Mouse (Mus musculus) R1 (cell line): ENCODE results near the gene Kifc1.
"Not testable (repeated sequence)": the region's sequence is repeated elsewhere in the genome, so short reads cannot be mapped to it uniquely, and the experiment has no call there.

Experiments used
- DNase-seq: peaks from one replicate; pipeline ENCODE4 v3.0.0-alpha.2; 2018; ENCODE audit warnings: low read depth, low spot score

Gene Kifc1

DNA sequence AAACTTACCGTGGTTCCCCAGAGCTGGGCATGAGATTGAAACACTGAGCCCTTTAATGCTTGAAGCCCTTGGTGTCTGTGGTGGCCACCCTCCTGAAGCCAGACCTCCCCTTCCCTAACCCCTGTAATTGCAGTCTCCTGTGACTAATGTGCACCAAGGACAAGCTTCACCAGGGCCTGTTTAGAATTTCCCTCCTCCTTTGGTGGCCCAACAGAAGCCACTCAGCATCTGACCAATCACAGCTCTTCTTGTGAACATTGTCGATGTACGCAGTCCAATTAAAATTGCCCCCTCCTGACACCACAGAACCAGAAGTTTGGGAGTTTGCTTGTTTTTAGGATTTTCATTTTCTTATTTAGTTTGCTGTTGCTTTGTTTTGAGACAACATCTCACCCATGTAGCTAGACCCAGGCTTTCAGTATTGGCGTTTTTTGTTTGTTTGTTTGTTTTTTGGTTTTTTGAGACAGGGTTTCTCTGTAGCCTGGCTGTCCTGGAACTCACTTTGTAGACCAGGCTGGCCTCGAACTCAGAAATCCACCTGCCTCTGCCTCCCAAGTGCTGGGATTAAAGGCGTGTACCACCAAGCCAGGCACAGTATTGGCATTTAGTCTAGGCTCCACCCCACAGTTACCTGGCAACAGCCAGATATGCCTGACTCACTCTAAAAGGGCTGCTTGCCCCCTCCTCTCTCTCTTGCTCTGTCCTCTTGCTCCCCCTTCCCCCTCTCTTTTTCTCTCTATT is 13.6 kb upstream of the Kifc1 start:
- DNase-seq, result peak; percentile 81

DNA sequence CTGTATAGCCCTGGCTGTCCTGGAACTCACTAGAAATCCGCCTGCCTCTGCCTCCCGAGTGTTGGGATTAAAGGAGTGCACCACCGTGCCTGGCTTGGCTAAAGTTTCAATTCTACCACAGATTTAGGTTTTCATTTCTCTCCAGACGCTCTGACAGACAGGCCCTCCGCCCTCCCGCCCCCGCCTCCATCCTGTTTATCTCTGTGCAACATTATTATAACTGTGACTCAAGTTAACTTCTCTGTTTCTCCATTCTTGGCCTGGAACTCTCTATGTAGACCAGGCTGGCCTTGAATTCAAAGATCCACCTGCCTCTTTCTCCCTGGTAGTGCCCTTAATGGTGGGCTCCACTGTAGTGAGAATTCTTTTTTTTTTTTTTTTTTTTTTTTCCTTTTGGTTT is 12.0 kb upstream of the Kifc1 start:
- DNase-seq, result no peak

DNA sequence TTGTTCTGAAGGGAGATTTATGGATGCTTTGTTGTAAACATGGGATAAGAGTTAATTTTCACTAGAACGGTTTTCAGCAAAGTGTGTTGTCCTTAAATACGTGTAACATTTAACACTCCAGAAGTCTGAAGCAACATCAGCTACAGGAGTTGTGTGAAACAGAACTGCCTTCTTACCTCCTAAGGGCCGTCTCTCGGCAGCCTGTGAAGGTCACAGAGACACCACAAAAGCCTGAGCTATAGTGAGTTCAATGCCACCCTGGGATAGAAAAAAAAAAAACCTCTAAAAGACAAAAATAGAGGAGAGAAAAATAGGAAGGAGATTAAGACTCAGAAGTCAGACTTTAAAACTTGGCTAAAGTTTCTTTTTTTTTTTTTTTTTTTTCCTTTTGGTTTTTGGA is 11.6 kb upstream of the Kifc1 start:
- DNase-seq, result peak; percentile 58

DNA sequence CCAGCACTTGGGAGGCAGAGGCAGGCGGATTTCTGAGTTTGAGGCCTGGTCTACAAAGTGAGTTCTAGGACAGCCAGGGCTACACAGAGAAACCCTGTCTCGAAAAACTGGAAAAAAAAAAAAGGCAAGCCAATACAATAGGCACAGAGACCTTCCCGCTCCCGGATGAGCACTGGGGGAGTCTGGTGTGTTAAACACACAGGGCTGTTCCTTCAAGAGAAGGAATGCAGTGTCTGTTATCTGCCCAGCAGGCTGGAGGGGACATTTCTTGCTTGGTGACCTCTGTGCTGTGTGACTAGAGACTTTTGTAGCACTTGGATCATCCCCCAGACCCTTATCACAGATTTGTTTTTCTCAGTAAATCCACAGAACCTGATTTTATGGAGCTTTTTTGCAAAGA is 11.2 kb upstream of the Kifc1 start:
- peak; percentile 88 for DNase-seq

DNA sequence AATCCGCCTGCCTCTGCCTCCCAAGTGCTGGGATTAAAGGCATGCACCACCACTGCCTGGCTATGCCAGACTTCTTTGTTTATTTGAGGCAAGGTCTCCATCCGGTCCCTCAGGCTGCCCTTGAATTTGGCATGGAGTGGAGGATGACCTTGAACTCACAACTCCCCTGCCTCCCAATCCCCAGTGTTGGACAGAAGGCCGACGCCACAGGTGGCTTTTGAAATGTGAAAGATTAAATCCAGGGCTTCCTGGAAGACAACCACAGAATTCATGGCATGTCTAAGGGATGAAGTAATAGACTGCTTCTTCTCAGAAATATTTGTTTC is 10.5 kb upstream of the Kifc1 start:
- DNase-seq, result peak; percentile 98

DNA sequence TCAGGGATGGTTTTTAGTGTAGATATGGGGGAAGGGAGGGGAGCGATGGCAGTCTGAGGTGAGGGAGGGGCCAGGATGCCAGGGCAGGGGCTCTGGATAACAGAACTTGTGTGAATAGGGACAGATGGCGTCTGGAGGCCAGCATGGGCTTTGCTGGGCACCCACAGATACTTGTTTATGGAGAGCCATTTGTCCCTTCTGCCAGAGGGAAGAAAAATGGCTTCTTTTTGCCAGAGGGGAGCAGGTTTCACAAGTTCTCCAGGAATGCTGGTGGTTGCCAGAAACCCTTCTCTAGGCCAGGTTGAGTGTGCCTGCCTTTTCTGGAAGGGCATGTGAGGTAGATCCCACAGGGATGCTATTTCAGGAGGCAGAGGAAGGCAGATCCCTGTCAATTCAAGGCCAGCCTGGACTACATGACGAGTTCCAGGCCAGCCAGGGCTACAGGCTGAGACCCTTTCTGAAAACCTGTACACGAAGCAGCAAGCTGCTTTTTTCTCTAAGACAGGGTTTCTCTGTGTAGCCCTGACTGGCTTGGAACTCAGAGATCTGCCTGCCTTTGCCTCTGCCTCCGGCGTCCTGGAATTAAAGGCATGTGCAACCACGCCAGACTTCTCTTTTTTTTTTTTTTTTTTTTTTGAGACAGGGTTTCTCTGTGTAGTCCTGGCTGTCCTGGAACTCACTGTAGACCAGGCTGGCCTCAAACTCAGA is 10.0 kb upstream of the Kifc1 start:
- peak; percentile 60 for DNase-seq

DNA sequence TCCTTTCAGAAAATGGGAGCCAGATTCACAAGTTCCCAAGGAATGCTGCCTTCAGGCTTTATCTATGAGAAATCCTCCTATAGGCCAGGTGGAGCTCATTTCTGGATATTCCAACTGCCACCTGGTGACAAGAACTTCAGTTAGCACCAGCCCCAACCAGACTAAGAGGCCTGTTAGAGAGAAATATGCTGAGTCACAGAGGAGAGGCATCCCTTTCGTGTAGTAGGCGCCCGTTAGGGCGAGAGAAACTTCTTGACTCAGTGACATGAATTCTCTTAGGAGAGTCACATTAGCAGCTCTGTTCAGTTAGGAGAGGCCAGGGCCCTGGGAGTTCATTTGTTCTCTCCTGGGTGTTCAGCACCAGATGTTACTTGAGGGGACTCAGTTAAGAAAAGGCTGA is 9.2 kb upstream of the Kifc1 start:
- peak; percentile 75 for DNase-seq

DNA sequence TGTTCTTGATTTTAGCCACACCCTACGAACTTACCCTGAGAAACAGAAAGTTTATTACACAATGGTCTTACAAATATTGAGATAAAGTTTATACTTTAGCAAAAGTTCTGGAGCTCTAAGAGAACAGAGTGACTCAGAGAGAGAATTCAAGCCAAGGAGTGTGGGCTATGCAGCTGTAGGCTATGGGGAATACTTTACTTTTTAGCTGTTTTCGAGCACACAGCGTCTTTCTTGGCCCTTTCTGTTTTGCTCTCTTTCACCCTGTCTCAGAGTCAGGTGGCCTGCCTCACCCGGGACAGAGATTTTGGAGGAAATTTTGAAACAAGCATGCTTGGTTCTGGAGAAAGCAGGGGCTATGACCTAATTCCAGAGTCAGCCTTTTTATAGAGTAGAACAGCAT is 7.7 kb upstream of the Kifc1 start:
- not testable (repeated sequence) for DNase-seq

DNA sequence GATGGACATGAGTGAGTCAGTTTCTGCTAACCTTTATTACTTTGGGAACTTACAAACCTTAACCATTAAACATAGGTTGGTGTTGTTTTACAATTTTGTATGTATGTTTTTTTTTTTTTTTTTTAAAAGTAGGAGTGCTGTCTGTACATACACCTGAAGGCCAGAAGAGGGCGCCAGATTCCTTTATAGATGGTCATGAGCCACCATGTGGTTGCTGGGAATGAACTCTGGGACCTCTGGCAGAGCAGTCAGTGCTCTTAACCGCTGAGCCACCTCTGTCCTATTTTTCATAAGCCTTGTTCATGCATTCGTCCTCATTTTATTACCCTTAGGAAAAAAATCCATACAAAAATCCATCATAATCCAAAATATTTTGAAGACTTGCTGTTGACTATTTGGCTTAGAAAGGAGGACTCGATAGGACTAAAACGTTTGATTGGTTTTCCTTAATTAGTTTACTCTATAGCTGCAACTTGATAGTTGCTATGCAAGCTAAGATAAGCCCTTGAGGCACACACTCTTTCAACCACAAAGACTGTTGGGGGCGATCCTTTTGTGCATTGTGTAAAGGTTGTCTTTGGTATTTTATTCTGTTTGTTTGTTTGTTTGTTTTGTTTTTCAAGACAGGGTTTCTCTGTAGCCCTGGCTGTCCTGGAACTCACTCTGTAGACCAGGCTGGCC is 6.8 kb upstream of the Kifc1 start:
- peak; percentile 92 for DNase-seq

DNA sequence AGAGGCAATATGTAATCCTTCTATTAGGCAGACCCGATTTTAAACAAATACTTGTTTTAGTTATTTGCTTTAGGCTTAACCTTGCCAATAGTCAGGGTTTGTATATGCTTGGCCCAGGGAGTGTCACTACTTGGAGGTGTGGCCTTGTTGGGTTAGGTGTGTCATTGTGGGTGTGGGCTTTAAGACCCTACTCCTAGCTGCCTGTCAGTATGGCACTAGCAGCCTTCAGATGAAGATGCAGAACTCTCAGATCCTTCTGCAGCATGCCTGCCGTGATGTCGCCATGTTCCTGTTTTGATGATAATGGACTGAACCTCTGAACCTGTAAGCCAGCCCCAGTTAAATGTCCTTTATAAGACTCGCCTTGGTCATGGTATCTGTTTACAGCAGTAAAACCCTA is 2.5 kb upstream of the Kifc1 start:
- peak; percentile 80 for DNase-seq

DNA sequence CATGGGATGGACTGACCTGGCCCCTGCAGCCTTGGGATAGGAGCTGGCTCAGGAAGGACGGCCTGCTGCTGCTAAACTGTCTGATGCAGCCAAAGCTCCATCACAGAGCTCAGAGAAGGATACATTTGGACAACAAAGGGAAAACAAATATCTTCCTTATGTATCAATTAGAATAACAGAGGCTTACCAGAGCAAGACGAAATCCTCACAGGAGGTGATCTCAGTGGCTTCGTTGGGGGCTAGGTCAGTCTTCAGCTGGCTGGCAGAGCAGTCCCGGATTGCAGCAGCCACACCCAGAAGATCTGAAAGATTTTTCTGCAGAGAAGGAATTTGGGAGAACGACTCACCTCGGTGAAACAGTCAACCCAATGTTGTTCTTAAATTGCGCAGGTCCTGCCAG is 2.0 kb upstream of the Kifc1 start:
- peak; percentile 96 for DNase-seq

DNA sequence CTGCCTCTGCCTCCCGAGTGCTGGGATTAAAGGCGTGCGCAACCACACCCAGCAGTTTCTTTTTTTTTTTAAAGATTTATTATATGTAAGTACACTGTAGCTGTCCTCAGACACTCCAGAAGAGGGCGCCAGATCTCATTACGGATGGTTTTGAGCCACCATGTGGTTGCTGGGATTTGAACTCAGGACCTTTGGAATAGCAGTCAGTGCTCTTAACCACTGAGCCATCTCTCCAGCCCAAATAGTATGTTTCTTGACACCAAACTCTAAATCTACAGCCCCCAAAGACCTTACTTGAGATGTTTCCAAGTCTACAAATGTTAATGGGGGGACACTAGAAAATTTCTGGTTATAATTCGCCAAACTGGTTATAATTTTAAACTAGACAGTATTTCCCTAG is 1.4 kb upstream of the Kifc1 start:
- DNase-seq, result not testable (repeated sequence)

DNA sequence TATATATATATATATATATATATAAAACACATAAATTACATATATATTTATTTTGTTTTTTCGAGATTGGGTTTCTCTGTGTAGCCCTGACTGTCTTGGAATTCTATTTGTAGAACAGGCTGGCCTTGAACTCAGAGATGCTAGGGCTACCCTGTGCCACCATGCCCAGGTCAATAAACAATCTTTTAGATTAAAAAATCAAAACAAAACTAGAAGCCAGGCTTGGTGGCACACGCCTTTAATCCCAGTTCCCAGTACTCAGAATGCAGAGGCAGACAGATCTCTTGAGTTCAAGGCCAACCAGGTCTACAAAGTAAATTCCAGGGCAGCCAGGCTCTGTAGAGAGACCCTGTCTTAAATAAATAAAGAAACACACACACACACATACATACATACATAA is 896 bp upstream of the Kifc1 start:
- DNase-seq, result no peak

DNA sequence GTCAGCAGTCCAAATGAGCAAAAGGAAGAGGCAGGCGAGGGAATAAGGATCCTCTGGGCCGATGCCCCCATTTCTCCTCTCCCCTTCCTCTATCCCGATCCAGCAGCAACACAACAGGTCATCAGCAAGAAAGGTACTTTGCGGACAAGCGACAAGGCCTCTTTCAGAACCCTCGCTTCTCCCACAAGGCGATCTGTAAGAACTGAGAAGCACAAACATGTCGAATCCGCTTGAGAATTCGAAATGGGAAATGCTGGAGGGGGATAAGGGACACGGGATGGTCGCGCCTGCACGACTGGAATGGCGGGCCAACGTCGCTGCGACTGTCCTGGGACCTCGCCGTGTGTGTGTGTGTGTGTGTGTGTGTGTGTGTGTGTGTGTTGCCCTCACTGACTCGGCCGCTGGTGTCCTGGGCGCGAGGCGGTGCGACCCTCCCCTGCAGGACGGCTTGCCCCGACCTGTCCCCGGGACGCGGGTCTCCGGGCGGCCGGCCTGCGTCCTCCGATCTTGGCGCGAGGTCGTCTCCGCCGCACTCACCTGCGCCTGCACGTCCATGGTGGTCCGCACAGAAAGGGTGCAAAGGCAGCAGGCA is 424 bp downstream of the Kifc1 start:
- not testable (repeated sequence) for DNase-seq

DNA sequence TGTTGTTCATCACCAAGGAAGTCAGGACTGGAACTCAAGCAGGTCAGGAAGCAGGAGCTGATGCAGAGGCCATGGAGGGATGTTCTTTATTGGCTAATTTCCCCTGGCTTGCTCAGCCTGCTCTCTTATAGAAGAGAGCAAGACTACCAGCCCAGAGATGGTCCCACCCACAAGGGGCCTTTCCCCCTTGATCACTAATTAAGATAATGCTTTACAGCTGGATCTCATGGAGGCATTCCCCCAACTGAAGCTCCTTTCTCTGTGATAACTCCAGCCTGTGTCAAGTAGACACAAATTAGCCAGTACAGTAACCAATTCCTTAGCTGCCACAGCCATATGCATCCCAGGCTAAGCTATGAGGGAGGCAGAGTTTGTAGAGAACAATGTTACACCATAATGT is 2.2 kb downstream of the Kifc1 start:
- DNase-seq, result not testable (repeated sequence)

DNA sequence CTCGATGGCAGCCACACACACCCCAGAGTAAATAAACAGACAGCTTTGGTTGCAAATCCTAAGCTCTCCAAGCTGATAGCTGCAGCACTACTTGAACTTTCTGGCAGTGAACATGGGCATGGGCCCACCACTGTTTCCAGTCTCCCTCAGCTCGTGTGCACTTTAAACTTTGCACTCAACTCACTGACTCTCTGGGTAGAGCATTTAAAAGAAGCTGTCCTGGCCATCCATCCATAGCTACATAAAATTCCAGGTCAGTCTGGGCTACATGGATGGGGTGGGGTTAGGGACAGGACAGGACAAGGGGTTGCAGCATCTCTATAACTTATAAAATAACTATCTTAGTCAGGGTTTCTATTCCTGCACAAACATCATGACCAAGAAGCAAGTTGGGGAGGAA is 2.7 kb downstream of the Kifc1 start:
- not testable (repeated sequence) for DNase-seq

DNA sequence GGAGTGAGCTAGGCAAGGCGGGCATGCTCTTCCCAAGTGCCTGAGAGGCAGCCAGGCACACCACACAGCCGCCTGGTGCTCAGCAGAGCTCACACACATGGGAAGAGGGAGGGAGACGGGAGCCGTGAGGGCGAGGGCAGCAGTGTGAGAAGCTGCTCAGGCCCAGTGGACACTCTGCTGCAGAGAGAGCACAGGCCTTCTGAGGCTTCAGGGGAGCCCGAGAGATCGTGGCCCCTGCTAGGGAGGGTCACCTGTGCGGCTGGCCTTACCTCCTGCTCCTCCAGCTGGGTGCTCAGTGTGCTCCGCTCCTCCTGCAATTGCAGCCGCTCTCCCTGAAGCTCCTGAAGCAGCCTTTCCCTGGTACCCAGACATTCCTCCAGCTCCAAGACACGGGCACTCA is 6.1 kb downstream of the Kifc1 start:
- not testable (repeated sequence) for DNase-seq

DNA sequence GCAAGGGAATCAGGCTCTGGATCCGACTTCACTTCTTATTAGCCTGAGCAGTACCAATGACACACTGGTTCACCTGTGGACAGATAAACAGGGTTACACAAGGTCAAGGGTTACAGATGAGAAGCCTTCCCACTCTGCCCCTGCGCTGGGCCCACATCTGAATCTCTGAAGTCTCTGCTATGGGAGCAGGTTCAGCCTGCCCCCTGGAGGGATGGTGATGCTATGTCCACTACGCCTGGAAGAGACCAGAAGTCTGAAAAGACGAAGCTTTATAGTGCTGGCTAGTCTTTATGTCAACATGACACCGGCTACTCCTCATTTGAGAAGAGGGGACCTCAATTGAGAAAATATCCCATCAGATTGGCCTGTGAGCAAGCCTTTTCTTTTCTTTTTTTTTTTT is 14.7 kb downstream of the Kifc1 start:
- DNase-seq, result peak; percentile 70

DNA sequence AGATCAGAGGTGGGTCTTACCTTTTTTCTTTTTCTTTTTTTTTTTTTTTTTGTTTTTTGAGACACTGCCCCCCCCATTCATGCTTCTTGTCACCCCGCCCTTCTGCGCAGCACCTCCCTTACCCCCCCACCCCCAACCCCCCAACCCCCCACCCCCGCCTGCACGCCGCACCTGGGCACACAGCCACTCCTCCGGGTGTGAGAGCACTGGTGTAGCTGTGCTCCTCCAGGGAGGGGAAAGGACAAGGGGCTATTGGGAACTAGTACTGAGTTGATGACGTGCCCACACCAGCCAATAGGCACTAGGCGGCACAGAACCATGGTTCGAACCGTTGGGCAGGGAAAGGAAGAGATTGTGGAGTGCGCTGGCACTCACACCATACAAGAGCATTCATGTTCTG is 16.1 kb downstream of the Kifc1 start:
- DNase-seq, result peak; percentile 49

DNA sequence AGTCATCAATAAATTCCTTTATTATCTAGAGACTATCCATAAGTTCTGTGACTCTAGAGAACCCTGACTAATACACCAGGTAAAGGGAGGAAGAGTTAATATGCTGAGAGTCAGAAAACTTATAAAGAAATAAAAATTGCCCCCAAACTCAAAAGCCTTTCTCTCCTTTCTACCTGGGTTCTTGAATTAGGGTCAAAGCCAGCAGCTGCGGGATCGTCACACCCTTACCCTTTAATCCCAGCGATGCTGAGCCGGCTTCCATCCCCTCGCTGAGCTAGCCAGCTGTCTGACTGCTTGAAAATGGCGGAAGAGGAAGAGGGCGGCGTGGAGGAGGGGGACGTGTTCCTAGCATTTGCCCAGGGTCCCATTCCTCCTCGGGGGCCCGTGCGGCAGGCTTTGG is 16.9 kb downstream of the Kifc1 start, which contains the start of gene Gm7029:
Gene Gm7029, plus strand, starts transcription at position 301 of the 400 bp plus-strand sequence.
- not testable (repeated sequence) for DNase-seq

DNA sequence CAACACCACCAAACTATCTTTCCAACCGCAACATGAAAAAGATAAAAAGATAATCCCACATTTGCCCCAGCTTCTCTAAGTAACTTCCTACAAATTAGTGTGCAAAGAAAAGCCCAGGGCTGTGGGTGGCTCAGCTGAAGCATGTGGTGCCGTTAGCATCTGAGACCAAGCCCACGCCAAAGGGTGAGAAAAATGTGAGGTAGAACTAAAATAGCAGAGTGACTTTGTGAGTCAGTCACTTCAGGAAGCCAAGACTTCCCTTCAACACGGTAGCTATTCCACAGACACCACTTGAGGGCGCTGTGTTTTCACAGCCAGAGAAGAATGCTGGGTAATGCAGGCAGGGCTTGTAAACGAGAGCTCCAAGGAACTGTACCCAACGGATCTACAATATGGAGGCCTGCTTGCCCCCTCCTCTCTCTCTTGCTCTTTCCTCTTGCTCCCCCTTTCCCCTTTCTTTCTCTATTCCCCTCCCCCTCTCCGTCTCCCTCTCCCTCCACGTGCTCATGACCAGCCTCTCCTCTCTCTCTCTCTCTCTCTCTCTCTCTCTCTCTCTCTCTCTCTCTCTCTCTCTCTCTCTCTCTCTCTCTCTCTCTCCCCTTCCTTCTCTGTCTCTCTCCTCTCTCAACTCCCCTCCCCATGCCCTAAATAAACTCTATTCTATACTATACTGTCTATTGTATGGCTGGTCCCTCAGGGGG is 25.0 kb downstream of the Kifc1 start:
- peak; percentile 93 for DNase-seq

DNA sequence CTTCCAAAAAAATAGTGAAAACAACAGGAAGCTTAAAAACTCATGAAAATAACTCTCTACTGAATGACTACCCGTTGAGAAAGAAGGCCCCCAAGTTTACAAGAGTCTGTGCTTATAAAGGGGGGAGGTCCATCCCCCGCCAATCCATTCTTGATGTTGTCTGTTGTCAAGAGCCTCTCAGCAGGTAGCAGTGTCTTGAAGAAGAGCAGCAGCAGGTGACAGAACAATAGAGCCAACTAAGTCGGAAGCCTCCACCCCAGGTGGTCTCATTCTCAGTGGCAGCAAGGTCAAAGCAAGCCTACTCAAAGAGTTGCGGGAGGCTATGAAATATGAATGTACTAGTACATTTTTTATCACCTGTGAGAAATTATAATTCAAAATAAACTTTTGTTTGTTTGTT is 32.6 kb downstream of the Kifc1 start:
- peak; percentile 97 for DNase-seq
